Mouse (Mus musculus): ENCODE results near the gene Olfr50.

Olfr50 gene

GRCm38 (mm10) chr2:36790238-36790637, at the start of gene Olfr50:
Gene Olfr50, plus strand, starts transcription at chr2:36790538.
- DNase-seq, result no peak

GRCm38 (mm10) chr2:36783976-36784375, 6.4 kb upstream of the Olfr50 start, which contains the start of gene Olfr348:
Gene Olfr348, plus strand, starts transcription at chr2:36784276.
- DNase-seq, result no peak

- no peak for DNase-seq
Observed at GRCm38 (mm10) chr2:36816932-36817331, 26.6 kb downstream of the Olfr50 start, which contains the start of gene Olfr3. Gene Olfr3, minus strand, starts transcription at chr2:36817032.

- no peak for DNase-seq
Observed at GRCm38 (mm10) chr2:36846010-36846409, 55.7 kb downstream of the Olfr50 start, which contains the start of gene Olfr350. Gene Olfr350, plus strand, starts transcription at chr2:36846310.
